Comparison of ENCODE assay signal across 8 mouse cellular contexts in the genomic region with DNA sequence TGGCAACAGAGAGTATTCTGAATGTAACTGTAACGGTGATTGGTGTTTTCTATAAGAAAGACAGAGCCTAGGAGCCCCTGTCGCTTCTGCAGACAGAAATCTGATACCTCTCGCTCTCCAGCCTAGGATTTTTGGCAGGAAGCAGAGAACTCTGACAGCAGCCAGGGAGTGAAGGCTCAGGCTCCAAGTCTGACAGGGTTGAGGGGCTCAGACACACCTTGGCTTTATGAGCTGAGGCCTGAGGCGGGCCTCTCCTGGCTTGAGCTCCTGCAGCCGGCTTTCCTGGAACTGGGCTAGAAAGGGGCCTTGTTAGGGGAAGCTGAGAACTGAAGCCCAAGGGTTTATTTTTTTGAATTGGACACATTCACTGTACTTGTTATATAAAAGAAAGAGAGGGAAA. TPM values are rescaled to one million over a fixed set of nuclear protein-coding genes. Genes with fewer than 3 reads are reported as not detected.
A peak's percentile ranks its signal among the peaks of the same experiment; 100 is the strongest.
DNase-seq lines count a peak whose midpoint lies in the region; ATAC-seq and TF ChIP-seq lines count a peak whose summit lies in the region.

No protein-coding gene starts in this region.

- no peaks in the 10 kb centered on the region for H3K9me3 ChIP-seq in embryonic facial prominence, embryonic 11.5 days (replicated peaks; ENCODE audit: control insufficient read depth, low read length)
- no peaks in the 10 kb centered on the region for H3K9me3 ChIP-seq in midbrain, embryonic 16.5 days (replicated peaks; ENCODE audit: control insufficient read depth, low read length, poor library complexity, severe bottlenecking)

- H3K36me3 ChIP-seq in embryonic facial prominence, embryonic 11.5 days (replicated peaks; ENCODE audit: control insufficient read depth, insufficient read depth, low read depth, low read length), result no peaks in the 10 kb centered on the region
- H3K36me3 ChIP-seq in midbrain, embryonic 16.5 days (ENCODE audit: control insufficient read depth, insufficient read depth, low read length), result no peaks in the 10 kb centered on the region

- DNase-seq in layer of hippocampus, adult 2 months (ENCODE audit: low spot score in 2 of 2), result no peak
- DNase-seq in layer of hippocampus, adult 18-20 months (ENCODE audit: low spot score in 2 of 2), result no peak
- peak; percentile 69 for DNase-seq in embryonic facial prominence, embryonic 11.5 days (ENCODE audit: low spot score)
- peak; percentile 44 for DNase-seq in heart, postnatal 4 days
- no peak for DNase-seq in layer of hippocampus, postnatal 14 days (ENCODE audit: low spot score in 2 of 2)
- no peak for DNase-seq in spleen, postnatal 36 days (ENCODE audit: low spot score in 2 of 2)
- no peak for DNase-seq in T-cell, adult 2 months (ENCODE audit: low spot score)

- no peak overlapping the region; the same call in 1 of the 2 replicates for H3K9ac ChIP-seq in embryonic facial prominence, embryonic 11.5 days (replicated peaks; ENCODE audit: low read length)
- no peak overlapping the region for H3K9ac ChIP-seq in midbrain, embryonic 16.5 days (ENCODE audit: low read depth, low read length)

- H3K4me1 ChIP-seq in embryonic facial prominence, embryonic 11.5 days (ENCODE audit: control insufficient read depth, insufficient read depth, low read length), result no peaks in the 10 kb centered on the region
- H3K4me1 ChIP-seq in midbrain, embryonic 16.5 days (ENCODE audit: control insufficient read depth, insufficient read depth, low read length), result no peaks in the 10 kb centered on the region

- peak overlapping the region; percentile 74 for H3K27ac ChIP-seq in layer of hippocampus, adult 2 months
- H3K27ac ChIP-seq in embryonic facial prominence, embryonic 11.5 days (replicated peaks; ENCODE audit: low read depth, low read length), result peak overlapping the region; percentile 74
- no peak overlapping the region for H3K27ac ChIP-seq in midbrain, embryonic 16.5 days (ENCODE audit: low read length)

- ATAC-seq in embryonic facial prominence, embryonic 11.5 days (replicated peaks; ENCODE audit: insufficient number of reproducible peaks, low FRiP score, low TSS enrichment, low read depth), result peak; percentile 67
- peak; percentile 61; the same call in 1 of the 2 replicates for ATAC-seq in midbrain, embryonic 16.5 days

- WGBS in embryonic facial prominence, embryonic 11.5 days, result 11% methylated on average over 5 of the region's 5 CpGs
- WGBS in midbrain, embryonic 16.5 days, result 33% methylated on average over 5 of the region's 5 CpGs

- no peaks in the 10 kb centered on the region for H3K27me3 ChIP-seq in embryonic facial prominence, embryonic 11.5 days (ENCODE audit: control insufficient read depth, insufficient read depth, low read length)
- no peaks in the 10 kb centered on the region for H3K27me3 ChIP-seq in midbrain, embryonic 16.5 days (ENCODE audit: control insufficient read depth, insufficient read depth, low read depth, low read length)

- H3K4me2 ChIP-seq in embryonic facial prominence, embryonic 11.5 days (ENCODE audit: low read depth, low read length), result peak overlapping the region; percentile 10; the same call in 1 of the 2 replicates
- H3K4me2 ChIP-seq in midbrain, embryonic 16.5 days (ENCODE audit: low read length), result no peak overlapping the region

- no peak for TF ChIP-seq CTCF in layer of hippocampus, adult 2 months (conservative IDR thresholded peaks at IDR 0.05)

- H3K4me3 ChIP-seq in layer of hippocampus, adult 2 months, result no peak overlapping the region
- no peak overlapping the region for H3K4me3 ChIP-seq in embryonic facial prominence, embryonic 11.5 days (ENCODE audit: low read depth, low read length)
- no peak overlapping the region for H3K4me3 ChIP-seq in midbrain, embryonic 16.5 days (ENCODE audit: low read depth, low read length)

RNA-seq across cellular contexts. Expression of a gene that starts 57.7 kb away (rescaled TPM):
- 10 to 100 TPM in 1 of 2 experiments, 1 to 10 TPM in 1; 9.7 to 12.1 TPM for total RNA-seq in layer of hippocampus, adult 2 months (2021)
- 10 to 100 TPM; 11.5 to 11.6 TPM for total RNA-seq in layer of hippocampus, adult 18-20 months (2021)
- 19.5 and 20.7 TPM in 2 replicates for polyA plus RNA-seq in embryonic facial prominence, embryonic 11.5 days (2014; fragmentation: Nextera tagmentation; extraction: Ambion mirVana)
- total RNA-seq in heart, postnatal 4 days (2021), result 1 to 10 TPM; 8.8 to 9.3 TPM
- 7.3 and 10.5 TPM in 2 replicates for polyA plus RNA-seq in midbrain, embryonic 16.5 days (2015; fragmentation: Nextera tagmentation; extraction: Ambion mirVana)
- 10 to 100 TPM in 1 of 2 experiments, 1 to 10 TPM in 1; 9.9 to 10.7 TPM for total RNA-seq in layer of hippocampus, postnatal 14 days (2021)

Comparison
In these comparisons a context has a peak if more than half of its experiments do, and no peak if none do; other contexts are left out.
1. DNase-seq: peak in embryonic facial prominence, embryonic 11.5 days (single experiment) and heart, postnatal 4 days (single experiment); none in layer of hippocampus, adult 2 months (0 of 2), layer of hippocampus, adult 18-20 months (0 of 2), layer of hippocampus, postnatal 14 days (0 of 2), spleen, postnatal 36 days (0 of 2) and T-cell, adult 2 months (single experiment).